In the genomic region with DNA sequence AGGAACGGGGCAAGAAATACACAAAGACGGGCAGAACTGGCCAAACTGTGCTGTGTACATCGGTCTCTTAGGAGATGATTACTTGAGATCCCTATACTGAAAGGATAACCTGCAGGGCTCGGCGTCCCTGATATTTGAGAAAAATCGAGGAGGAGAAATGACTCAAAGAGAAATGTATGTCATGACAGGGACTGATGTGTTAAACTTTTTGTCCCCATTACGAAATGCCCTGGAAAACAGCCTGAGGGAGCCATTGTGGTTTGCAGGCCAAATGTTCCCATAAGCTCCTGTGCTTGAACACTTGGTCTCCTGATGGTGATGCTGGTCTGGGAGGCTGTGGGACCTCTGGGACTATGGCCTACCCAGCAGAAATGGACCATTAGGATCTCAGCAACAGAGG, we compare ENCODE assay signal across 19 mouse cellular contexts. TPM values are rescaled to one million over a fixed set of nuclear protein-coding genes. Genes with fewer than 3 reads are reported as not detected.
"Had no signal": no experiment of that assay in that cellular context is flagged by ENCODE, and none has a peak within 500 bp of the region (broad histone marks: within the 10 kb centered on the region; RNA-seq: fewer than 3 reads in every experiment).

No protein-coding gene starts in this region.

- H3K9me3 ChIP-seq: lung, embryonic 15.5 days; megakaryocyte, embryonic 14.5 days; midbrain, embryonic 13.5 days; midbrain, embryonic 15.5 days; neural tube, embryonic 12.5 days; stomach, embryonic 15.5 days had no signal

- H3K4me1 ChIP-seq: lung, embryonic 15.5 days; megakaryocyte, embryonic 14.5 days; midbrain, embryonic 13.5 days; midbrain, embryonic 15.5 days; neural tube, embryonic 12.5 days; stomach, embryonic 15.5 days had no signal

- H3K36me3 ChIP-seq: lung, embryonic 15.5 days; midbrain, embryonic 13.5 days; midbrain, embryonic 15.5 days; neural tube, embryonic 12.5 days; stomach, embryonic 15.5 days had no signal

- DNase-seq: liver, postnatal 0 days; lung, adult 2 months; lung, postnatal 14 days; lung, postnatal 36 days; right cerebral cortex, postnatal 14 days; thymus, postnatal 14 days; thymus, postnatal 36 days had no signal

- H3K4me3 ChIP-seq: lung, embryonic 15.5 days; megakaryocyte, embryonic 14.5 days; midbrain, embryonic 13.5 days; midbrain, embryonic 15.5 days; neural tube, embryonic 12.5 days; stomach, embryonic 15.5 days had no signal

- H3K27me3 ChIP-seq: lung, embryonic 15.5 days; midbrain, embryonic 13.5 days; midbrain, embryonic 15.5 days; neural tube, embryonic 12.5 days; stomach, embryonic 15.5 days had no signal

- H3K27ac ChIP-seq: lung, embryonic 15.5 days; macrophage; midbrain, embryonic 13.5 days; midbrain, embryonic 15.5 days; neural tube, embryonic 12.5 days; stomach, embryonic 15.5 days; stomach, postnatal 0 days had no signal

- ATAC-seq: liver, postnatal 0 days; lung, postnatal 0 days; midbrain, embryonic 13.5 days; midbrain, embryonic 15.5 days had no signal

- H3K4me2 ChIP-seq: lung, embryonic 15.5 days; midbrain, embryonic 11.5 days; midbrain, embryonic 13.5 days; midbrain, embryonic 15.5 days; neural tube, embryonic 12.5 days; stomach, embryonic 15.5 days had no signal

- H3K9ac ChIP-seq: liver, postnatal 0 days; lung, embryonic 15.5 days; midbrain, embryonic 13.5 days; midbrain, embryonic 15.5 days; neural tube, embryonic 12.5 days; stomach, embryonic 15.5 days had no signal

RNA-seq across cellular contexts. Expression of a gene that starts 35.7 kb away (rescaled TPM):
- total RNA-seq: midbrain, postnatal 0 days had no signal
- polyA plus RNA-seq: lung, embryonic 15.5 days; lung, postnatal 0 days; macrophage; stomach, embryonic 15.5 days; stomach, postnatal 0 days; thymus, postnatal 0 days had no signal
